Mouse (Mus musculus): ENCODE data around the gene Atp2b1. TPM values are rescaled to one million over a fixed set of nuclear protein-coding genes. Genes with fewer than 3 reads are reported as not detected.

The Atp2b1 gene
- polyA plus RNA-seq, 1 experiment from 2014 or later, result 160 TPM

- Histone ChIP-seq H3K4me1 (peaks cover 6% of the 10 kb centered on the region), H3K9me3 (replicated peaks) (no peaks in the 10 kb centered on the region), H3K27me3 (no peaks in the 10 kb centered on the region), H3K4me3 (no peak overlapping the region), H3K36me3 (no peaks in the 10 kb centered on the region), H3K4me2 (replicated peaks) (no peak overlapping the region), H3K9ac (no peak overlapping the region), H3K27ac (no peak overlapping the region)
- WGBS, result 88% methylated on average over 17 of the region's 17 CpGs
- no peak for ATAC-seq (ENCODE audit: low FRiP score)
These were observed 37.4 kb downstream of the Atp2b1 start for GRCm38 (mm10) chr10:98951286-98952270.

GRCm38 (mm10) chr10:98954230-98954993 is 40.2 kb downstream of the Atp2b1 start:
- ATAC-seq (ENCODE audit: low FRiP score), result no peak
- no peaks in the 10 kb centered on the region for H3K9me3 ChIP-seq (replicated peaks)
- no peak overlapping the region for H3K27ac ChIP-seq
- H3K4me1 ChIP-seq, result no peaks in the 10 kb centered on the region
- H3K36me3 ChIP-seq, result no peaks in the 10 kb centered on the region
- H3K4me2 ChIP-seq (replicated peaks), result no peak overlapping the region
- H3K9ac ChIP-seq, result no peak overlapping the region
- H3K4me3 ChIP-seq, result no peak overlapping the region
- no peaks in the 10 kb centered on the region for H3K27me3 ChIP-seq
- WGBS, result 92% methylated on average over 12 of the region's 12 CpGs

GRCm38 (mm10) chr10:98956124-98956523 is 41.9 kb downstream of the Atp2b1 start:
- H3K9ac ChIP-seq, result no peak overlapping the region
- H3K9me3 ChIP-seq (replicated peaks), result no peaks in the 10 kb centered on the region
- 92% methylated on average over 3 of the region's 3 CpGs for WGBS
- no peak overlapping the region for H3K4me2 ChIP-seq (replicated peaks)
- peaks cover 2% of the 10 kb centered on the region; the same call in 1 of the 2 replicates for H3K4me1 ChIP-seq
- H3K36me3 ChIP-seq, result no peaks in the 10 kb centered on the region
- no peaks in the 10 kb centered on the region for H3K27me3 ChIP-seq
- H3K4me3 ChIP-seq, result no peak overlapping the region
- no peak for ATAC-seq (ENCODE audit: low FRiP score)
- no peak overlapping the region for H3K27ac ChIP-seq

GRCm38 (mm10) chr10:98958752-98959151 is 44.5 kb downstream of the Atp2b1 start:
- no peaks in the 10 kb centered on the region for H3K36me3 ChIP-seq
- no peak for ATAC-seq (ENCODE audit: low FRiP score)

GRCm38 (mm10) chr10:98959385-98959784 is 45.2 kb downstream of the Atp2b1 start:
- no peak overlapping the region for H3K27ac ChIP-seq
- H3K4me2 ChIP-seq (replicated peaks), result no peak overlapping the region
- H3K9ac ChIP-seq, result no peak overlapping the region
- peaks cover 2% of the 10 kb centered on the region; the same call in 1 of the 2 replicates for H3K4me1 ChIP-seq
- no peaks in the 10 kb centered on the region for H3K36me3 ChIP-seq
- no peak overlapping the region for H3K4me3 ChIP-seq
- no peak for ATAC-seq (ENCODE audit: low FRiP score)
- WGBS, result 65% methylated on average over 6 of the region's 6 CpGs
- H3K27me3 ChIP-seq, result no peaks in the 10 kb centered on the region
- H3K9me3 ChIP-seq (replicated peaks), result no peaks in the 10 kb centered on the region

More at GRCm38 (mm10) chr10:98958752-98959151, 44.5 kb downstream of the Atp2b1 start:
- Histone ChIP-seq H3K4me2 (replicated peaks) (no peak overlapping the region), H3K27me3 (no peaks in the 10 kb centered on the region), H3K4me1 (peaks cover 2% of the 10 kb centered on the region; the same call in 1 of the 2 replicates), H3K27ac (no peak overlapping the region), H3K9me3 (replicated peaks) (no peaks in the 10 kb centered on the region), H3K4me3 (no peak overlapping the region), H3K9ac (no peak overlapping the region)
- 73% methylated on average over 4 of the region's 4 CpGs for WGBS

DNA sequence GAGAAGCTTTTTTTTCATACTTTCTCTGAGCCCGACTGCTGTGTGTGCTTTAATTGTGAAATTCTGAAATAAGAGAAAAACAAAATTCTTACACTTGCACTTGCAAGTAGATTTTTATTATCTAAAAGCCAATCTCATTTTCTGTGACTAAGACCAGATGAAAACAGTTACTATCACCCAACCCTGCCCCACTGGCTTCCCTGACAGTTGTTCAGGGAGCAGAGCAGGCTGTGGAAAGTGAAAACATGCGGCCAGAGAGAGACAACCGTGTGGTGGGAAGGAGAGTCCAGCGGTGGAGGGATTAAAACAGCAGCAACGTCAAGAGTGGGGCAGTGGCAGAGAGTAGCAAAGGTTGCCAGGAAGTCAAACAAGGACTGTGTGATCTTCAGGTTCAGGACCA is 46.7 kb downstream of the Atp2b1 start:
- H3K27me3 ChIP-seq, result no peaks in the 10 kb centered on the region
- no peak overlapping the region for H3K27ac ChIP-seq
- WGBS, result 64% methylated on average over 5 of the region's 5 CpGs
- peaks cover 2% of the 10 kb centered on the region; the same call in 1 of the 2 replicates for H3K4me1 ChIP-seq
- no peak overlapping the region for H3K4me2 ChIP-seq (replicated peaks)
- no peaks in the 10 kb centered on the region for H3K9me3 ChIP-seq (replicated peaks)
- H3K9ac ChIP-seq, result no peak overlapping the region
- no peak for ATAC-seq (ENCODE audit: low FRiP score)
- H3K36me3 ChIP-seq, result no peaks in the 10 kb centered on the region
- H3K4me3 ChIP-seq, result no peak overlapping the region

DNA sequence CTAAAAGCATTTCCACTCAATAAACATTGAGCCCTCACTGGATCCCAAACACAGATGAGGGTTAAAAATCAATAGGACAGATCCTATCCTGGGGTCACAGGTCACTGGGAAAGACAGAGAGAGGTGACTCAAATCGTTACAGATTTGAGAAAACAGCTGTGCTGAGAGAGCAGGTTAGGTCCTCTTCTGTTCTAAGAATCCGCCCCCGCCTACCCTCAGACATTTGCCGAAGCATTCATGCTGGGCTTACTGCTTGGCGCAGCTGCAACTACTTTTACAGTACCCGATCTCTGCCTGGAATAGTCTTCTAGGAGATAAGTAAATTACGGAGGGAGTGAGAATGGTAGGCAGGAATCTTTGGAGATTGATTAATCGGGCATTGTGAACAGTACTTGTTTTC is 47.9 kb downstream of the Atp2b1 start:
- Histone ChIP-seq H3K4me2 (replicated peaks) (no peak overlapping the region), H3K9me3 (replicated peaks) (no peaks in the 10 kb centered on the region), H3K4me3 (no peak overlapping the region), H3K27ac (no peak overlapping the region), H3K36me3 (no peaks in the 10 kb centered on the region), H3K27me3 (no peaks in the 10 kb centered on the region), H3K9ac (no peak overlapping the region), H3K4me1 (peaks cover 2% of the 10 kb centered on the region; the same call in 1 of the 2 replicates)
- WGBS, result 56% methylated on average over 8 of the region's 8 CpGs
- ATAC-seq (ENCODE audit: low FRiP score), result no peak

DNA sequence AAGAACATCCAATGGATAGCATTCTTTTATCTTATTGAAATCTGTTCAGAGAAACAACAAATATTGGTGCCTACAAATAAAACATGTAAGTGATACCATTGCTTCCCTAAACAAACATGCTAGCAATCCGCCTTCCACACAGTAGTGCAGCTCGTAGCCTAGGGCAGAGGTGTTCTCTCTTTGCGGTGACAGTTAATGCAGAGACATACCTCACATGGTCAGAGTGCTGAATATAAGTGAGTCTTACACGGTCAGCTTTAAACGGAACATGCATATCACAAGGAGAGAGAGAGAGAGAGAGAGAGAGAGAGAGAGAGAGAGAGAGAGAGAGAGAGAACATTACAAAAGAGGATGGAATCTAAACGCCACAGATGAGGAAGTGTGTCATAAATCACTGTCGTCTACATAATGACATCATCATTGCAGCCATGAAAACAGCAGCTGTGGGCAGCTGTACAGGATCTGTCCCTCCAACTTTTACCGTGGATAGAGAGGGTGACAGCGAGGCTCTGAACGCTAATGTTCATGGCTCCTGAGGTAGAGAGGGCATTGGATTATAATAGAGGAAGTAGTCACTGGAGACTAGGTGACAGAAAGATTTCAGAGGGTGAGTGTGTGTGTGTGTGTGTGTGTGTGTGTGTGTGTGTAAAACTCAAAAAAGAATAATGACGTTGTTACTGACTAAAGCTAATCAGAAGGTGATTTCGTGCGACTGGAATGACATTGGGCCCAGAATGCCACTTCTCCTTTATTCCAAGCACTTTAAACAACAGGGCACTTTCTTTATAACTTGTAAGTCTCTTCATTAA is 52.4 kb downstream of the Atp2b1 start:
- no peak overlapping the region for H3K4me2 ChIP-seq (replicated peaks)
- H3K36me3 ChIP-seq, result peaks cover 7% of the 10 kb centered on the region; the same call in 1 of the 2 replicates
- H3K9ac ChIP-seq, result no peak overlapping the region
- ATAC-seq (ENCODE audit: low FRiP score), result peak; percentile 23; the same call in 1 of the 2 replicates
- WGBS, result 77% methylated on average over 13 of the region's 13 CpGs
- H3K4me1 ChIP-seq, result no peaks in the 10 kb centered on the region
- H3K27ac ChIP-seq, result no peak overlapping the region
- no peak overlapping the region for H3K4me3 ChIP-seq
- no peaks in the 10 kb centered on the region for H3K27me3 ChIP-seq
- H3K9me3 ChIP-seq (replicated peaks), result no peaks in the 10 kb centered on the region

- no peaks in the 10 kb centered on the region for H3K9me3 ChIP-seq (replicated peaks)
- no peak overlapping the region for H3K4me3 ChIP-seq
- H3K4me1 ChIP-seq, result no peaks in the 10 kb centered on the region
- H3K9ac ChIP-seq, result no peak overlapping the region
- 0 out of 2 replicates have a peak, but pooled peaks have one; percentile 10 for ATAC-seq (ENCODE audit: low FRiP score)
- WGBS, result 91% methylated on average over 15 of the region's 15 CpGs
- no peak overlapping the region for H3K27ac ChIP-seq
- H3K27me3 ChIP-seq, result no peaks in the 10 kb centered on the region
- H3K36me3 ChIP-seq, result peaks cover 7% of the 10 kb centered on the region; the same call in 1 of the 2 replicates
- no peak overlapping the region for H3K4me2 ChIP-seq (replicated peaks)
These were observed 53.2 kb downstream of the Atp2b1 start for GRCm38 (mm10) chr10:98967240-98967891.

GRCm38 (mm10) chr10:98970917-98971316 is 56.7 kb downstream of the Atp2b1 start:
- Histone ChIP-seq H3K9ac (no peak overlapping the region), H3K4me1 (peaks cover 5% of the 10 kb centered on the region; the same call in 1 of the 2 replicates), H3K9me3 (replicated peaks) (no peaks in the 10 kb centered on the region), H3K4me3 (no peak overlapping the region), H3K36me3 (peaks cover 7% of the 10 kb centered on the region; the same call in 1 of the 2 replicates), H3K4me2 (replicated peaks) (no peak overlapping the region), H3K27me3 (no peaks in the 10 kb centered on the region), H3K27ac (no peak overlapping the region)
- no peak for ATAC-seq (ENCODE audit: low FRiP score)
- WGBS, result 93% methylated on average over 3 of the region's 3 CpGs

DNA sequence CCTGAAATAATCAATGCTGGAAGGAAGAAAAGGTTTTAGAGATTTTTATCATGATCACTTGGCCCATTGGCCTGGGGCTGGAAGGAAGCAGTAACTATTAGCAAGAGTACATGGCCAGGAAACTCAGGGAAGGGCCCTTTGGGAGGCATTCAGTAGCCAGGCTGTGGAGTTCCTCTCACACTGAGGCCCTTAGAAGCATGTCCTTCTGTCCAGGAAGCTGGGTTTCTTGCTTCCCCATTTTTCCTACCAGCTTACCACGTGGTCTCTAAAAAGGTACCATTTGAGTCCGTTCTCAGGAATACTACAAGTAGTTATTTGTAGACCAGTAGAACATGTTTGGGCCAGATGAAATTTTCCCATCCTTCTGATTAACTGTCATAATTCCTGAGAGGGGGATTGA is 58.2 kb downstream of the Atp2b1 start:
- no peak overlapping the region for H3K4me2 ChIP-seq (replicated peaks)
- H3K27ac ChIP-seq, result no peak overlapping the region
- peaks cover 15% of the 10 kb centered on the region for H3K4me1 ChIP-seq
- no peaks in the 10 kb centered on the region for H3K27me3 ChIP-seq
- H3K4me3 ChIP-seq, result no peak overlapping the region
- H3K9ac ChIP-seq, result no peak overlapping the region
- WGBS, result 89% methylated on average over 2 of the region's 2 CpGs
- ATAC-seq (ENCODE audit: low FRiP score), result no peak
- H3K9me3 ChIP-seq (replicated peaks), result no peaks in the 10 kb centered on the region
- peaks cover 7% of the 10 kb centered on the region; the same call in 1 of the 2 replicates for H3K36me3 ChIP-seq
